Mouse (Mus musculus) forebrain, embryonic 13.5 days (tissue): ENCODE measurements around the gene Ncan. TPM values are rescaled to one million over a fixed set of nuclear protein-coding genes. Genes with fewer than 3 reads are reported as not detected.

Experiments used
- ATAC-seq: fragments of 200-750 bp; cut with Nextera tagmentation; 2 replicates; pipeline ENCODE4 v1.8.0; 2017
- H3K27ac ChIP-seq: fragments of 300-500 bp; sonication (generic); 2 replicates; pipeline ENCODE4 v1.5.1; 2015; ENCODE audit warnings: inconsistent platforms, mild to moderate bottlenecking, moderate library complexity
- H3K27me3 ChIP-seq: fragments of 300-500 bp; sonication (generic); 2 replicates; pipeline ENCODE4 v1.6.1; 2015; ENCODE audit warnings: mild to moderate bottlenecking, inconsistent platforms
- H3K36me3 ChIP-seq: fragments of 300-500 bp; sonication (generic); 2 replicates; pipeline ENCODE4 v1.6.1; 2015; ENCODE audit warnings: mild to moderate bottlenecking, inconsistent platforms; ENCODE audit not compliant: poor library complexity, severe bottlenecking
- H3K4me1 ChIP-seq: fragments of 300-500 bp; sonication (generic); 2 replicates; pipeline ENCODE4 v1.6.1; 2015; ENCODE audit warnings: inconsistent platforms
- H3K4me2 ChIP-seq: fragments of 300-500 bp; sonication (generic); 2 replicates; pipeline ENCODE4 v1.6.1; 2015; ENCODE audit warnings: inconsistent platforms, mild to moderate bottlenecking, moderate library complexity
- H3K4me3 ChIP-seq: fragments of 300-500 bp; sonication (generic); 2 replicates; pipeline ENCODE4 v1.5.1; 2015; ENCODE audit warnings: mild to moderate bottlenecking, inconsistent platforms
- H3K9ac ChIP-seq: fragments of 300-500 bp; sonication (generic); 2 replicates; pipeline ENCODE4 v1.6.1; 2015; ENCODE audit warnings: mild to moderate bottlenecking, inconsistent platforms
- H3K9me3 ChIP-seq: fragments of 300-500 bp; sonication (generic); replicated peaks from 2 replicates; pipeline ENCODE4 v1.6.1; 2016; ENCODE audit warnings: inconsistent platforms
- WGBS: fragments of 180-500 bp; shearing (Covaris S2); methylation state at CpG from one replicate; pipeline ENCODE4 v1.1.7; 2015; 5-methylcytosine and 5-hydroxymethylcytosine counted together
- polyA plus RNA-seq: library from polyadenylated mRNA; unstranded; fragments of >200 nt; fragmentation: Nextera tagmentation; extraction: Ambion mirVana; gene quantifications from 2 replicates; pipeline ENCODE4 v1.2.1, GENCODE M21; 2015

Ncan gene
- polyA plus RNA-seq, 1 experiment from 2014 or later = 102 TPM

DNA sequence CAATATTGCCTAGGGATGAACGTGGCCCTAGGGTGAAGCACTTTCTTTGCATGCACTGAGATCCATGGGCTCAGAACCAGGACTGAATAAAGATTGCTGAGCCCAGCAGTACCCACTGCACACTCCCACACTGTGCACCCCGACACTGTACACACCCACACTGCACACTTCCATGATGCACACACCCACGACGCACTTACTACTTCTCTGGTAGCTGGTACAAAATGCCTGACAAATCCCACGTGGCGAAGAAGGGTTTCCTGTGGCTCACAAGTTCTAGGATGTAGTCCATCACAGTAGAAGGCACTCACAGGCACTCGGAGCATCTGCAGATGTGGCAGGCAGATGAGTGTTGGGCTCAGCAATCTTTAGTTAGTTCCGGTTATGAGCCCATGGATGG, 4.3 kb upstream of the Ncan start:
- Histone ChIP-seq H3K9ac (no peak overlapping the region), H3K27me3 (peaks cover 15% of the 10 kb centered on the region; the same call in 1 of the 2 replicates), H3K4me1 (peaks cover 23% of the 10 kb centered on the region), H3K9me3 (no peaks in the 10 kb centered on the region), H3K4me3 (no peak overlapping the region), H3K36me3 (no peaks in the 10 kb centered on the region), H3K4me2 (no peak overlapping the region), H3K27ac (no peak overlapping the region)
- 71% methylated on average over 8 of the region's 8 CpGs for WGBS
- no peak for ATAC-seq

DNA sequence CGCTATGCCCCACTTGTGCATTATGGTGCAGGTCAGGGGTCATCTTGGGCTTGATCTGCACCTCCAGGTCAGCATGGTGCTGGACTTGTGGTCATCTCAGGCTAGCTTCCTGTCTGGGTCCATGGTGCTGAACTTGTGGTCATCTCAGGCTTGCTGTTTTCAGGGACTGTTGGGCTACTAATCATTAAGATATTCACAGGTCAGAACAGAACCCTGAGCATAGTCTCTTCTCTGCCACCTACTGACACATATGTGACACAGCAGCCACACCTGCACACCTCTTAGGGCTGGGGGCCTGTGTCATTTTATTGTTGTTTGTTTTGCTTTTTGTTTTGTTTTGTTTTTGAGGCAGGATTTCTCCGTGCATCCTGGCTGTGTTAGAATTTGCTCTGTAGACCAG, 2.2 kb upstream of the Ncan start:
- no peaks in the 10 kb centered on the region for H3K9me3 ChIP-seq
- peaks cover 15% of the 10 kb centered on the region; the same call in 1 of the 2 replicates for H3K27me3 ChIP-seq
- H3K36me3 ChIP-seq = no peaks in the 10 kb centered on the region
- H3K27ac ChIP-seq = no peak overlapping the region
- 52% methylated on average over 2 of the region's 2 CpGs for WGBS
- no peak for ATAC-seq
- H3K4me3 ChIP-seq = no peak overlapping the region
- no peak overlapping the region for H3K4me2 ChIP-seq
- no peak overlapping the region for H3K9ac ChIP-seq
- H3K4me1 ChIP-seq = peaks cover 20% of the 10 kb centered on the region

- WGBS = under 1% methylated on average over 17 of the region's 17 CpGs
- Histone ChIP-seq H3K4me2 (peak overlapping the region; percentile 88), H3K36me3 (peaks cover 30% of the 10 kb centered on the region), H3K9me3 (no peaks in the 10 kb centered on the region), H3K4me1 (peaks cover 36% of the 10 kb centered on the region), H3K4me3 (peak overlapping the region; percentile 69), H3K27me3 (peaks cover 17% of the 10 kb centered on the region), H3K27ac (peak overlapping the region; percentile 99), H3K9ac (peak overlapping the region; percentile 95)
- peak; percentile 92 for ATAC-seq
Measured at GRCm38 (mm10) chr8:70118726-70119700, 1.7 kb downstream of the Ncan start.

DNA sequence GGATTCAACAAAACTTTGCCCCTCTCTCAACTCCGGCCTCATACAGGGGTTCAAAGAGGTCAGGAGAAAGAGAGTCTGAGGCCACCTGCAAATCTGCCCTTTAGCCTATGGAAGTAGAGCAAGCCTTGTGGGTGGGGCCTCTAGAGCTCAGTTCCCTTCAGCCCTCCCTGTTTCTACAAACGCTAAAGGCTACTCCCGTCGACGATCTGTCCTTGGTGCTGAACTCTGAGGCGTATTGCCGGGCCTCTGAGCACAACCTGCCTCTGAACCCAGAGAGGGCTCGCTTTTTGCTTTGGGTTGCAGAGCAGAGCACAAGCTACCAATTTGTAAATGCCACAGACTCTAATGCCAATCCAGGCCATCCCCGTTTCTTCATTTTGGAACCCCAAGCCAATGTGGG, 3.1 kb downstream of the Ncan start:
- WGBS = 10% methylated on average over 9 of the region's 9 CpGs
- Histone ChIP-seq H3K9ac (peak overlapping the region; percentile 95), H3K36me3 (peaks cover 44% of the 10 kb centered on the region), H3K27ac (no peak overlapping the region), H3K9me3 (no peaks in the 10 kb centered on the region), H3K4me3 (peak overlapping the region; percentile 69), H3K27me3 (peaks cover 26% of the 10 kb centered on the region), H3K4me2 (peak overlapping the region; percentile 88), H3K4me1 (peaks cover 40% of the 10 kb centered on the region)
- ATAC-seq = no peak

DNA sequence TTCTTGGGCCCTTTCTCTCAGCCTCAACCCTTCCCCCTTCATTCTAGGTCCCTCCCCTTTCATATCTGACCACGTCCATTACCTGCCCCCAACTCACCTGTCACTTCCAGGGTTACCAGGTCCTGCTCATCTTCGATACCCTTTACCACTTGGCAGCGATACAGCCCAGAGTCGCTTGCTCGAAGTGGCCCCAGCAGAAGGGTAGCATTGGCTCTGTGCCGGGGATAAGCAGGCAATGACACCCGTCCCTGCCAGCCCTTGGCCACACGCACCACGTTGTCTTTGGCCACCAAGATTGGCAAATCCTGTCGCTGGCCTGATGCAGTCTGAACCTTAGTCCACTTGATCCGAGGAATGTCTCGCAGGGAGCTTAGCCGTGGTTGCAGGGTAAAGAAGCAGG, 5.8 kb downstream of the Ncan start:
- Histone ChIP-seq H3K27ac (no peak overlapping the region), H3K36me3 (peaks cover 71% of the 10 kb centered on the region), H3K27me3 (peaks cover 44% of the 10 kb centered on the region), H3K4me3 (no peak overlapping the region), H3K4me1 (peaks cover 47% of the 10 kb centered on the region), H3K4me2 (no peak overlapping the region), H3K9ac (0 out of 2 replicates have a peak overlapping the region, but pooled peaks have one; percentile 8), H3K9me3 (no peaks in the 10 kb centered on the region)
- ATAC-seq = no peak
- 71% methylated on average over 13 of the region's 13 CpGs for WGBS

GRCm38 (mm10) chr8:70114488-70114887, 6.2 kb downstream of the Ncan start:
- no peak overlapping the region for H3K4me3 ChIP-seq
- H3K27ac ChIP-seq = no peak overlapping the region
- WGBS = 19% methylated on average over 6 of the region's 6 CpGs
- ATAC-seq = no peak
- 0 out of 2 replicates have a peak overlapping the region, but pooled peaks have one; percentile 8 for H3K9ac ChIP-seq
- H3K36me3 ChIP-seq = peaks cover 75% of the 10 kb centered on the region
- H3K4me1 ChIP-seq = peaks cover 47% of the 10 kb centered on the region
- H3K9me3 ChIP-seq = no peaks in the 10 kb centered on the region
- H3K27me3 ChIP-seq = peaks cover 44% of the 10 kb centered on the region
- no peak overlapping the region for H3K4me2 ChIP-seq

DNA sequence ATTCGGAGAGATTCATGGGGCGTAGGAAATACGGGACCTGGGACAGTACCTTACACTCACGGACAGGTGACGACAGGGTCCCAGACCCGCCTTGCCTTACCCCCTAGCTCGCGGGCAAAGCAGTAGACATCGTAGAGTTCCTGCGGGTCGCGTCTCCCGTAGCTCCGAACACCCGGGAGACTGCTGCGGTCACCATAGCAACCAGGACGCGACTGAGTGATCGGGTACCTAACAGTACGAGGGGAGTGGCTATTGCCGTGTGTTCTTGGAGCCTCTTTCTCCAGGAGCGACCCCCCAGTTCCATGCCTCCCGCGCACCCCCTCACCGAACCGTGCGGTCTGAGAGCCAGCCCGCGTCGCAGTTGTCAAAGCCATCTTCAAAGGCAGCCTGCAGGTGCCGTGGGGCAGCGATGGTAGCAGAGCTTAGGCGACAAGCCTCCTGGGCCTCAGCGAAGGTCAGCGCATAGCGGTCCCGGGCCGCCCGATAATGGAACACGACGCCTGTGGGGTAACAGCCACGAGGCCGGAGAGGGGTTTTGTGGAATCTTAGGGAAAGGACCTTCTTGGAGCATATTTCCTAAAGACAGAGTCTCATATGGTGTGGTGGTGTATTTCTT, 8.2 kb downstream of the Ncan start:
- H3K36me3 ChIP-seq = peaks cover 95% of the 10 kb centered on the region
- H3K9me3 ChIP-seq = no peaks in the 10 kb centered on the region
- peak overlapping the region; percentile 53; the same call in 1 of the 2 replicates for H3K9ac ChIP-seq
- ATAC-seq = peak; percentile 20; the same call in 1 of the 2 replicates
- peaks cover 38% of the 10 kb centered on the region for H3K4me1 ChIP-seq
- H3K4me2 ChIP-seq = peak overlapping the region; percentile 18
- peaks cover 44% of the 10 kb centered on the region for H3K27me3 ChIP-seq
- 9% methylated on average over 43 of the region's 43 CpGs for WGBS
- no peak overlapping the region for H3K27ac ChIP-seq
- H3K4me3 ChIP-seq = peak overlapping the region; percentile 4; the same call in 1 of the 2 replicates

DNA sequence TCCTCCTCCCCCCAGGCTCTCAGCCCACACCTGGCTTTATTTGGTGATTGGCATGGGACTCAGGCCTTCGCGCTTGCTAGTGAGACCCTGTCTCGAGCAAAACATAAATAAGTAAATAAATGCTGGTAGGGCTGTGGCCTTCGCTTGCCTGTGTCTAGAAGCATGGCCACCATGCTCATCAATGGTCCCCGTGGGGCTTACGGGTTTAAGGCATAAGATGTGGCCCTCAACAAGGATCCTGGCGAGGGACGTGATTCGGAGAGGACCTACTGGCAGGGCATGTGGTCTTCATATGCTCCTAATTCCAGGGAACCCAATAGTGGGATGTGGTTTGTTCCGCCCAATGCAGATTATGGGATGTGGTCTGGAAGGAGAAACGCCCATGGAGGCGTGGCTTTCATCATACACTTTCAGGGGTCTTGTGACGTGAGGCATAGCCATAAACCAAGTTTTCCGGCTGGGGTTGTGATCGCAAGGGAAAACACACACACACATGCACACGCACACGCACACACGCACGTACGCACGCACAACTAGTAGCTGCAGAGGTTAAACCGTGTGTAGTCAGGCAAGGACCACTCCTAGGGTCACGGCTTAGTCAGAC, 9.4 kb downstream of the Ncan start:
- ATAC-seq = no peak
- peaks cover 26% of the 10 kb centered on the region for H3K4me1 ChIP-seq

DNA sequence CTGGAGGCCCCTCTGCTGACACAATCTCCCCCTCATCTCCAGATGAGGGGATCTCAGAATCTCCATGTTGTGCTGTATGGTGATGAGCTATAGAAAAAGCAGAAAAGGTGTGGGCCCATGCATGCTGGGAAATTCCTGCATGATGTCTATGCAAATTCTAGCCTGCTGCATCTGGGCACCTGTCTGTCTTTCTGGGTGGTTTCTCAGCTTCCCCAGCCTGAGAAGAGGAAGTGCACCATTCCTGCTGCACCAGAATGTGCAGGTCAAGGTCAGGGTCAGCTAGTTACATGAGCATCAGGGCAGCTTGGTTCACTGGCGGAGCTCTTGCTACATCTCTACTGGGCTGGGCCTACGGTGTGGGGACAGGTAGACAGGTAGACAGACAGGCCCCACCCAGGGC, 10.2 kb downstream of the Ncan start:
- ATAC-seq = no peak
- no peak overlapping the region for H3K4me3 ChIP-seq
- whole genome bisulfite sequencing = 85% methylated on average over 2 of the region's 2 CpGs
- no peak overlapping the region for H3K4me2 ChIP-seq
- peaks cover 25% of the 10 kb centered on the region for H3K4me1 ChIP-seq
- H3K9me3 ChIP-seq = no peaks in the 10 kb centered on the region
- H3K27me3 ChIP-seq = peaks cover 44% of the 10 kb centered on the region
- H3K36me3 ChIP-seq = peaks cover 97% of the 10 kb centered on the region
- H3K27ac ChIP-seq = no peak overlapping the region
- H3K9ac ChIP-seq = no peak overlapping the region

More for the DNA sequence above, 9.4 kb downstream of the Ncan start:
- Histone ChIP-seq H3K36me3 (peaks cover 99% of the 10 kb centered on the region), H3K4me3 (no peak overlapping the region), H3K27me3 (peaks cover 44% of the 10 kb centered on the region), H3K9me3 (no peaks in the 10 kb centered on the region), H3K9ac (no peak overlapping the region), H3K4me2 (no peak overlapping the region), H3K27ac (no peak overlapping the region)
- 65% methylated on average over 23 of the region's 23 CpGs for WGBS

- no peaks in the 10 kb centered on the region for H3K9me3 ChIP-seq
- peaks cover 93% of the 10 kb centered on the region for H3K36me3 ChIP-seq
- no peak overlapping the region for H3K4me3 ChIP-seq
- H3K9ac ChIP-seq = no peak overlapping the region
- WGBS = 88% methylated on average over 7 of the region's 7 CpGs
- no peak overlapping the region for H3K27ac ChIP-seq
- H3K4me2 ChIP-seq = no peak overlapping the region
- no peak for ATAC-seq
- peaks cover 14% of the 10 kb centered on the region; the same call in 1 of the 2 replicates for H3K4me1 ChIP-seq
- H3K27me3 ChIP-seq = no peaks in the 10 kb centered on the region
Measured at GRCm38 (mm10) chr8:70104922-70105321, 15.8 kb downstream of the Ncan start.

DNA sequence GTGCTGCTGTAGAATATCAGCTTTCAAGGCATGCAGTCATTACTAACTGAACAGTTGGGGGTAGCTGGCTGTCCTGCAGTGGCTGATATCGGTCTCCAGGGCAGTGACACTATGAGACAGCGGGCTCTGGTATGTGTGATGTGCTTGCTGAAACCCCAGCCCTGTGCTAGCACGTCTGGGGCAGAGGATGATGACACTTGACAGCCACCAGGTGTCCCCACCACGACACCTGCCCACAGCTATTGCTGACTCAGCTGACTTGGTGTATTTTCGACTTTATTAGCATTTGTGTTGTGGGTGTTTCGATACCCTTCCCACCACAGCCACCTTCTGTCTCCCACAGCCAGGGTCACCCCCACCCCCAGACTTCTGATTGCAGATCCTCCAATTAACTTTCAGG, 16.2 kb downstream of the Ncan start:
- ATAC-seq = peak; percentile 29; the same call in 1 of the 2 replicates
- Histone ChIP-seq H3K9ac (no peak overlapping the region), H3K4me3 (no peak overlapping the region), H3K4me1 (peaks cover 10% of the 10 kb centered on the region; the same call in 1 of the 2 replicates), H3K4me2 (no peak overlapping the region), H3K27ac (no peak overlapping the region), H3K36me3 (peaks cover 93% of the 10 kb centered on the region), H3K27me3 (no peaks in the 10 kb centered on the region), H3K9me3 (no peaks in the 10 kb centered on the region)
- 20% methylated on average over 6 of the region's 6 CpGs for WGBS

DNA sequence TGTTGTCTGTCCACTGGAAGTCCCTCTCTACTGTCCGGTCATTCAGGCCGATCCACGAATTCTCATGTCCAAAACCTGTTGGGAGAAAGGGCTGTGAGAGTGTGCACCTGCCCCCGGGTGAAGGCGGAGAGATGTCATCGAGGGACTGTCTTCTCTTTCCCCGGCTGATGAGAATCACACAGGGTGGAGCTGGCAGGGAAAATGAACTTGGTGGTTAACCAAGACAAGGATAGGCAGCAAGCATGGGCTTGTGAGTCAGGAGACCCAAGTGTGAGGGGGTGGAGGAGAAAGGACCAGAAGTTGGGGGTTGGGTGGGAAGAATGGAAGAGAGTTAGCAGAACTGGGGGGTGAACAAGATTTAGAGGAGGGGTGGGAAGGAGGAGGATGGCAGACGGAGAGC, 20.4 kb downstream of the Ncan start:
- WGBS = 95% methylated on average over 8 of the region's 8 CpGs
- H3K27ac ChIP-seq = no peak overlapping the region
- peaks cover 96% of the 10 kb centered on the region for H3K36me3 ChIP-seq
- no peak overlapping the region for H3K4me2 ChIP-seq
- peaks cover 6% of the 10 kb centered on the region; the same call in 1 of the 2 replicates for H3K4me1 ChIP-seq
- ATAC-seq = no peak
- H3K9ac ChIP-seq = no peak overlapping the region
- no peaks in the 10 kb centered on the region for H3K27me3 ChIP-seq
- H3K9me3 ChIP-seq = peaks cover 7% of the 10 kb centered on the region; the same call in 1 of the 2 replicates
- H3K4me3 ChIP-seq = no peak overlapping the region
